Mouse (Mus musculus) embryo, embryonic 10 days (tissue): Measurements from ENCODE around the gene Tomm20.
A peak's percentile ranks its signal among the peaks of the same experiment; 100 is the strongest.
"Not testable (repeated sequence)": the region's sequence is repeated elsewhere in the genome, so short reads cannot be mapped to it uniquely, and the experiment has no call there.

Source experiments
- DNase-seq: peaks from one replicate; pipeline ENCODE4 v3.0.0-alpha.2; 2015; ENCODE audit warnings: low spot score

Tomm20 gene

GRCm38 (mm10) chr8:126945730-126946163, at the start of gene Tomm20:
Gene Tomm20, minus strand, starts transcription at chr8:126945844.
- DNase-seq, result peak; percentile 98

DNA sequence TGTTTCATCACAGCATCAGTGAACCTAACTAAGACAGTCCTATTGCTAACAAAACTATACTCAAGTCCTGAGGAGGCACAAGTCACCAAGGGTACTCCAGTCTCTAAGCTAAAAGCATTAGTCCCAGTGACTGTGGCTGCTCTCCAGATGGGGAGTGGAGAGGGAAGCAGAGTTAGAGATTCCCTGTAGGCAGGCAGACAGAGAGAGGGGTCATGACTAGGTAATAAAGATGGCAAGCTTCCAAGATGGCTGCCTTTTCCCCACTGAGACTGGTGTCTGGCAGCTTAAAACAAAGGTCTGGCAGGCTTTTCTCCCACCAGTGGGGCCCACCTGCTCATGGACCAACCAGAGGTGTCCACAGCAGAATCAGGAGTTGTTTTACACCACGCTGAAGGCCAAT, 48.9 kb upstream of the Tomm20 start:
- DNase-seq, result no peak

DNA sequence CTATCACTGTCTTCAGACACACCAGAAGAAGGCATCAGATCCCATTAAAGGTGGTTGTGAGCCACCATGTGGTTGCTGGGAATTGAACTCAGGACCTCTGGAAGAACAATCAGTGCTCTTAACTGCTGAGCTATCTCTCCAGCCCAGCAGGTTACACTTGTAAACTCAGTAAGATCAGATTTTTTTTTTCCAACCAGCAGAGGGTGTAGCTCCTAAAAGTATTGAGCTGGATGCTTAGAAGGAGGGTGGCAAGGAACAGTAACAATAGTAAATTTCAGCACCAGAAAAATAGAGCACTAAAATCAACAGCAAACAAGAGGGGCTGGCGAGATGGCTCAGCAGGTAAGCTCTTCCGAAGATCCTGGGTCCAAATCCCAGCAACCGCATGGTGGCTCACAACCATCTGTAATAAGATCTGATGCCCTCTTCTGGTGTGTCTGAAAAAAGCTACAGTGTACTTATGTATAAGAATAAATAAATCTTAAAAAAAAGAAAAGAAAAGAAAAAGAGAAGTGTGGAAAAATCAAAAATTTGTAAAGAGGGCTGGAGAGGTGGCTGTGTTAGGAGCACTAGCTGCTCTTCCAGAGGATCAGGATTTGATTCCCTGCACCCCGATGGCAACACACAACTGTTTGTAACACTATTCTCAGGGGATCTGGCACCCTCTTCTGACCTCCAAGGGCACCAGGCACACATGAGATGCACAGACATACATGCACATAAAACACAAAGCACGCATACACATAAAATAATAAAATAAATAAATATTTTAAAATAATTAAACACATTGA, 43.9 kb upstream of the Tomm20 start:
- DNase-seq, result peak; percentile 27

DNA sequence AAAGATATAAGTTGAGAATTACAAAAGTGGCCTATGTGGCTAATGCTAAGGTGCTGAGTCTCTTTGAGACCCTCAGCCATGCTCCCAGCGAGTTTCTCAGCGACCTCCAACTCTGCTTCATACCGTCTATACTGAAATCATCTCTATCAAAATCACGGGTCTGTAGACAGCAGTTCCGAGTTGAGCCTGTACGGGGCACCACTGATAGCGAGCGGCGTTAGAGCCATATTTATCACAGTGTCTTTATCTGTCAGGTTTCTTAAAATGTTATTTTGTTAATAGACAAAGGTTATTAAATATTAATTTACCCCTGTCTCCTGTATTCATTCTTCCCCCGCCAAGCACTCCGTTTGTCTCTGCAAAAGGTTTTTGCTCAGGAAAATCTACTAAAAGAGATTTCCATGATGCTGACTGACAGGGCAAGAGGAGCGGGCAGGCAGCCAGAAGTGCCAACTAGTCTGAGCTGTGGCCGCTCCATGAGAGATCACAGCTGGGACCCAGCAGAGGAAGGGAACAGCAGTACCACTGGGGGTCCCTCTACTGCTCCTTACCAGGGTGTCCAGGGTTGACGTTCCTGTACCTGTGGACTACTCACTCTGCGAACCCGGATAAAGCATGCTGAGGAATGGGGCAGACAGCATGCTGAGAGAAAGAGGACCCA, 42.8 kb upstream of the Tomm20 start:
- DNase-seq, result no peak

- peak; percentile 95 for DNase-seq
Measured at GRCm38 (mm10) chr8:126986495-126986894, 40.9 kb upstream of the Tomm20 start.

- no peak for DNase-seq
Measured at GRCm38 (mm10) chr8:126980046-126980445, 34.4 kb upstream of the Tomm20 start.

- peak; percentile 28 for DNase-seq
Measured at GRCm38 (mm10) chr8:126979091-126979920, 33.7 kb upstream of the Tomm20 start.

DNA sequence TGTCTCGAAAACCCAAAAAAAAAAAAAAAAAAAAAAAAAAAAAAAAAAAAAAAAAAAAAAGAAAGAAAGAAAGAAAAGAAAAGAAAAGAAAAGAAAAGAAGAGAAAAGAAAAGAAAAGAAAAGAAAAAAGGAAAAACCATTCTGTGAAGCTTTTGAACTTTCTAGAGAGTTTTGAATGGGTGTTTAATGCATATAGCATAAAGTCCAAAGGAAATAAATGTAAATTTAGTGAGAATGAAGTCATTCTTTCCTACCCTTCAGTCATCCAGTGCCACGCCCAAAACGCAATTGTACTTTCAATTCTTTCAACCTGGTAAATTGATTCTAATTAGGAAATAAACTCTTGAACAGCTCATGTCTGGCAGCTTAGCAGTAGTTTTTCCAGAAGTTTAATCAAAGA, 32.9 kb upstream of the Tomm20 start:
- DNase-seq, result not testable (repeated sequence)

DNA sequence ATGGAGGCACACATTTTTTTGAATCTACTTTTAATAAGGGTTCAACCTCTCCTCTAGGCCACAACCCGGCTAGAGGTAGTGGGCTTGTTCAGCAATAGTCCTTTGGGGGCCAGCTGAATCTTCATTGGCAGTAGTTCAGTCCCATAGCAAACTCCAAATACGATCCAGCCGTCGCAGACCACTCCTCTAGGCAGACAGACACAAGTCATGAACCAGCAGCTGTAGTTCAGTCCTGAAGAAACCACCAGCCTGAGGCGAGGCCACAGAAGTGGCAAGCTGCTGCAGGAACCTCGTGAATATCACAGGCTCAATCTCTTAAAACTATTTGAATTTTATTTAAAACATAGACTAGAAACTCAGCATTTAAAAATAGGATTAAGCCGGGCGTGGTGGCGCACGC, 32.4 kb upstream of the Tomm20 start:
- no peak for DNase-seq

DNA sequence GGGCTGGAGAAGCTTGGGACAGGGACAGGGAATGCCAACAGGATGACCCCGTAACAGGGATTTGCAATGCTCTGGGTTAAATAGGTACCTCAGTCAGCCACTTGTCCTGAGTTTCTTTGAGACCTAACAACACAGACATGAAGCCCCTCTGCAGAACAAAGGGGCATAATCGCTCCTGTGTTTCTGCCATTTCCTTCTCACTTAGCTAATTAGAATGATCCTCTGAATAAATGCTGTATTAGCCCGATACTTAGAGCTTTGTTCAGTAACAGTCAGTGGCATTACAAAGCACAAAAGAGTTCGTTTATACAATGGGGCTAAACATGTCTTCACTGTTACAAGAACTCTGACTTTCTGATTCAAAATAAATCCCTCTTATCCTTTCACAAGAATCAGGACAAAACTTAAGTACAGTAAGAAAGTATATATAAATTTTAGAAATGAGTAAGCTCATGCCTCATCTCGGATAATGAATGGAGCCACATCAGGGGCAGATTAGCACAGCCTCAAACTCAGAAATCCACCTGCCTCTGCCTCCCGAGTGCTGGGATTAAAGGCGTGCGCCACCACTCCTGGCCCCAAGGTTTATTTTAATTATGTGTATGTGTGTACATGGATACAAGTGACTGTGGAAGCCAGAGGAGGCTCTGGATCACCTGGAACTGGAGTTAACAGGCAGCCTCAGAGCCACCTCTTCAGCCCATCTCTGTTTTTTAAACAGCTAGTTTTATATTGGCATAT, 31.1 kb upstream of the Tomm20 start:
- DNase-seq, result no peak

GRCm38 (mm10) chr8:126975706-126976105, 30.1 kb upstream of the Tomm20 start:
- DNase-seq, result peak; percentile 78

DNA sequence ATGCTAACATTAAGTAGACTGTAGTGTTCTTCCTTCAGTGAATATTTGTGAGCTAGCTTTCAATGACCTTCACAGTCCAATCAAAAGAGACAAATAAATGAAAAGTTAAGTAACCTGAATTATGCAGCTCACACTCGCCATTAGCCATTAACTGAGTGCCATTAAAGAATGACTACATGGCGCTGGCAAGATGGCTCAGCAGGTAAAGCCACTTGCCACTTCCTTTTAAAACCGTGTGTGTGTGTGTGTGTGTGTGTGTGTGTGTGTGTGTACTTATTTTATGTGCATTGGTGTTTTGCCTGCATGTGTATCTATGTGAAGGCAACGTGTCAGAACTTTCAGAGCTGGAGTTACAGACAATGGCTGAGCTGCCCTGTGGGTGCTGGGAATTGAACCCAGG, 28.9 kb upstream of the Tomm20 start:
- no peak for DNase-seq

DNA sequence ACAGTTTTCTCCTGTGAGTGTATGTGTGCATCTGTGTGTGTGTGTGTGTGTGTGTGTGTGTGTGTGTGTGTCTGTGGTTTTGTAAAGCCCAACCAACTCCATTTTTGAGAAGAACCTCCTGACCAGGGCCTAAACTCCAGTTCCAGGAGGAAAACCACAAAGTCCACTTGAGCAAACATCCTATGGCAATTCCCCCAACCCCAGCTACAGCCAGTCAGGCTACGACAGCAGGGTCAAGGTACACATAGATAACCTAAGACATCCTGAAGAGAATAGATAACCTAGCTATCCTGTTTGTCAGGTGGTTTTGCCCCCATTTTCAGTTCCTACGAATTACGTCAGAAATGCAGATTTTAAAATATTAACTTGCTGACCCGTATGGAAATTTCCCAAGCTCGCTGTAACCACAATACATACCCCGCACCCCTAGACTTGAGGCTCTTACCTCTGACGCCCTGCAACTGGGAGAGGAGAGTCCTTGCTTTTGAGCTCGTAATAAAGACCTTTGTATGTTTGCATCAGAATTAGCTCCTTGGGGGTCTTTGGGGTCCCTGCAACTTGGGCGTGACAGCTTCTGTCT, 28.1 kb upstream of the Tomm20 start:
- DNase-seq, result no peak

- no peak for DNase-seq
Measured at GRCm38 (mm10) chr8:126972649-126973048, 27.0 kb upstream of the Tomm20 start.

GRCm38 (mm10) chr8:126972102-126972501, 26.5 kb upstream of the Tomm20 start:
- DNase-seq, result no peak

- DNase-seq, result no peak
Measured at GRCm38 (mm10) chr8:126971314-126971664, 25.6 kb upstream of the Tomm20 start.

DNA sequence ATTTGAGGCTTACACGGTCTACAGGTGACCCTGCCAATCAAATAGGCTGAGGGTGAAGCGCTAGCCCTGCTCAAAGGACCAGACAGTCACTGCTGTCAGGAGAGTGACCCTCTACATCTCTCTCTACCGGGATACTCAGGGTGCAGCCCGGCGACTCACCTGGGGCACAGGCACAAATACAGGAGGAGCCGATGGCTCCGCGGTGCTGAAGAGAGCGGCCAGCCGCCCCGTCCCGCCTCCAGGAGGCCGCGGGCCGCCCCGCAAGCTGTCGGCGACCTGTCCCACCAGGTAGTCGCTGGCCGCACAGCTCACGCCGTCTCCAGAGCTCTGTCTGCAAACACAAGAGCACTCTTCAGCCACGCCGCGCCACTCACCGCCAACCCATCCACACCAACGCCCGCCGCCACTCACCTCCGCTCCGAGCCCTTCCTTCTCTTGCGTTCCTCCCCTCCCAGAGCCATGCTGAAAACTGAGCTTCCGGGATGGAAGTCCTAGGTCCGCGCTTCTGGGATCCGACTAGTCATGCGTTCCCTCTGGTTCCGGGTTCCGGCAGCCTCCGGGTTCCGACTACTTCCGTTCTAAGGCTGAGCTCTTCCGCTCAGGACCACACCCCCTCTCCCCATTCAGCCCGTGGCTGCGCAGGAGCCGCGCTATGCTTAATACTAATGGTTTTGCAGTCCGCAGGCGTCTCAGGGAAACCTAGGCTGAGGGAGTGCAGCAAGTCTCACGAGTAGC, 25.1 kb upstream of the Tomm20 start, which contains the start of gene Rbm34:
Gene Rbm34 (minus strand): TSS at position 493 of the 735 bp plus-strand sequence.
- peak; percentile 96 for DNase-seq

- DNase-seq, result no peak
Measured at GRCm38 (mm10) chr8:126969546-126969945, 23.9 kb upstream of the Tomm20 start.

DNA sequence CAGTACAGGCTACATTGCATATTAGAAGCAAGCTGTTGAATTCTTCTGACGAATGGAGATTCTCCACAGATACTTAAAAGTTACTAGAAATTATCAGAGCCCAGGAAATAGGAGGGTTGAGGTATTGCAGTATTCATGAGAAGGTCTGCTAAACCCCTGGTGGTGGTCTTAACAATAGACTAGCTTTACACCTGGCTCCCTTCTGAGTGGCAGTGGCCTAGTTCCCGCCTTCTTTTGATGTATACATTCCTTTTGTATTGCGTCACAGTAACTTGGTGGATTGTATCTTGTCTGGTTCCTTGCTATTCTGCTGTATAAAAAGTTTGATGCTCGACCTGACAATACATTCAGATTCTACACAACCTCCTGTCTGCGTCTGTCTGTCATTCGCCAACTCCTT, 22.5 kb upstream of the Tomm20 start:
- DNase-seq, result no peak

GRCm38 (mm10) chr8:126965246-126965645, 19.6 kb upstream of the Tomm20 start:
- DNase-seq, result no peak

GRCm38 (mm10) chr8:126962871-126963270, 17.2 kb upstream of the Tomm20 start:
- DNase-seq, result no peak
